Mouse (Mus musculus) hindbrain, postnatal 0 days (tissue): ENCODE measurements around the gene Gm20521. TPM values are rescaled to one million over a fixed set of nuclear protein-coding genes. Genes with fewer than 3 reads are reported as not detected.

ENCODE experiments used
- ATAC-seq: fragments of 200-750 bp; cut with Nextera tagmentation; 2 replicates; pipeline ENCODE4 v1.8.0; 2017; ENCODE audit warnings: mild to moderate bottlenecking, moderate TSS enrichment, moderate library complexity
- DNase-seq: peaks from one replicate; pipeline ENCODE4 v3.0.0-alpha.2; 2015; ENCODE audit warnings: low spot score
- H3K27ac ChIP-seq: fragments of 300-500 bp; sonication (generic); 2 replicates; pipeline ENCODE4 v1.5.1; 2014; ENCODE audit warnings: mild to moderate bottlenecking
- H3K27me3 ChIP-seq: fragments of 300-500 bp; sonication (generic); 2 replicates; pipeline ENCODE4 v1.6.1; 2014; ENCODE audit warnings: low read length, mixed read lengths; ENCODE audit not compliant: insufficient read depth
- H3K36me3 ChIP-seq: fragments of 300-500 bp; sonication (generic); 2 replicates; pipeline ENCODE4 v1.6.1; 2014; ENCODE audit warnings: low read length, mixed read lengths; ENCODE audit not compliant: insufficient read depth
- H3K4me1 ChIP-seq: fragments of 300-500 bp; sonication (generic); 2 replicates; pipeline ENCODE4 v1.6.1; 2014; ENCODE audit warnings: antibody characterized with exemption, low read length, mixed read lengths; ENCODE audit not compliant: insufficient read depth
- H3K4me2 ChIP-seq: fragments of 300-500 bp; sonication (generic); 2 replicates; pipeline ENCODE4 v1.6.1; 2014; ENCODE audit warnings: low read depth, mild to moderate bottlenecking, low read length, moderate library complexity, mixed read lengths
- H3K4me3 ChIP-seq: fragments of 300-500 bp; sonication (generic); 2 replicates; pipeline ENCODE4 v1.5.1; 2014; ENCODE audit warnings: low read length
- H3K9ac ChIP-seq: fragments of 300-500 bp; sonication (generic); replicated peaks from 2 replicates; pipeline ENCODE4 v1.6.1; 2014; ENCODE audit warnings: mild to moderate bottlenecking, low read length, moderate library complexity, mixed read lengths
- H3K9me3 ChIP-seq: fragments of 300-500 bp; sonication (generic); 2 replicates; pipeline ENCODE4 v1.6.1; 2016; ENCODE audit warnings: low read length, mixed read lengths
- CTCF ChIP-seq: IDR thresholded peaks from 2 replicates; pipeline ENCODE4 v1.5.1; 2016; ENCODE audit warnings: antibody characterized with exemption, control low read depth, low read depth
- WGBS: fragments of 180-500 bp; shearing (Covaris S2); extraction: QIAGEN DNeasy Blood & Tissue Kit; methylation state at CpG from one replicate; pipeline ENCODE4 v1.1.7; 2014; 5-methylcytosine and 5-hydroxymethylcytosine counted together
- polyA plus RNA-seq: library from polyadenylated mRNA; unstranded; fragments of >200 nt; fragmentation: Nextera tagmentation; extraction: Ambion mirVana; gene quantifications from 2 replicates; pipeline ENCODE4 v1.2.1, GENCODE M21; 2015
- total RNA-seq: library from RNA; depleted of rRNA; stranded (reverse); fragments of >200 nt; gene quantifications from 2 replicates; pipeline ENCODE4 v1.2.3, GENCODE M21; 2014

Gm20521 gene
- total and polyA plus RNA-seq, 2 experiments from 2014 or later = 1.3 to 3.0 TPM

- ATAC-seq = peak; percentile 66
- Histone ChIP-seq H3K27me3 (no peaks in the 10 kb centered on the region), H3K27ac (peak overlapping the region; percentile 95), H3K4me2 (peak overlapping the region; percentile 98), H3K9ac (peak overlapping the region; percentile 78), H3K9me3 (no peaks in the 10 kb centered on the region), H3K4me3 (peak overlapping the region; percentile 53), H3K4me1 (peaks cover 17% of the 10 kb centered on the region; the same call in 1 of the 2 replicates), H3K36me3 (0 out of 2 replicates have a peak, but pooled peaks cover 4% of the 10 kb centered on the region)
- peak; percentile 73 for DNase-seq
- 19% methylated on average over 7 of the region's 7 CpGs for WGBS
- TF ChIP-seq CTCF = no peak
These were observed 41.6 kb downstream of the Gm20521 start for GRCm38 (mm10) chr14:54924641-54925348.

GRCm38 (mm10) chr14:54925349-54926342 is 42.4 kb downstream of the Gm20521 start, which contains the start of gene Efs:
Gene Efs, minus strand, starts transcription at chr14:54926126.
- H3K4me1 ChIP-seq = peaks cover 22% of the 10 kb centered on the region; the same call in 1 of the 2 replicates
- H3K9ac ChIP-seq = peak within 1 kb of the TSS; percentile 78
- H3K4me3 ChIP-seq = peak within 1 kb of the TSS; percentile 53
- ATAC-seq = peak; percentile 67
- peak within 1 kb of the TSS; percentile 98 for H3K4me2 ChIP-seq
- H3K9me3 ChIP-seq = no peaks in the 10 kb centered on the region
- peak; percentile 77 for DNase-seq
- no peaks in the 10 kb centered on the region for H3K27me3 ChIP-seq
- peak within 1 kb of the TSS; percentile 95 for H3K27ac ChIP-seq
- no peak for TF ChIP-seq CTCF
- H3K36me3 ChIP-seq = no peaks in the 10 kb centered on the region
- WGBS = 3% methylated on average over 43 of the region's 57 CpGs

GRCm38 (mm10) chr14:54926401-54927158 is 43.3 kb downstream of the Gm20521 start:
- WGBS = under 1% methylated on average over 41 of the region's 58 CpGs
- no peak for TF ChIP-seq CTCF
- Histone ChIP-seq H3K27me3 (no peaks in the 10 kb centered on the region), H3K27ac (peak overlapping the region; percentile 95), H3K4me2 (peak overlapping the region; percentile 98), H3K9ac (peak overlapping the region; percentile 78), H3K4me1 (peaks cover 22% of the 10 kb centered on the region; the same call in 1 of the 2 replicates), H3K4me3 (peak overlapping the region; percentile 53), H3K9me3 (no peaks in the 10 kb centered on the region), H3K36me3 (no peaks in the 10 kb centered on the region)
- ATAC-seq (peak; percentile 81), DNase-seq (peak; percentile 79)

GRCm38 (mm10) chr14:54927296-54927695 is 44.1 kb downstream of the Gm20521 start:
- no peak for TF ChIP-seq CTCF
- H3K27me3 ChIP-seq = no peaks in the 10 kb centered on the region
- 27% methylated on average over 7 of the region's 7 CpGs for WGBS
- peak overlapping the region; percentile 78; the same call in 1 of the 2 replicates for H3K9ac ChIP-seq
- peaks cover 22% of the 10 kb centered on the region; the same call in 1 of the 2 replicates for H3K4me1 ChIP-seq
- H3K9me3 ChIP-seq = no peaks in the 10 kb centered on the region
- H3K4me3 ChIP-seq = no peak overlapping the region
- peak overlapping the region; percentile 95 for H3K27ac ChIP-seq
- H3K4me2 ChIP-seq = peak overlapping the region; percentile 98
- no peak for ATAC-seq
- no peaks in the 10 kb centered on the region for H3K36me3 ChIP-seq
- no peak for DNase-seq

GRCm38 (mm10) chr14:54929801-54930200 is 46.6 kb downstream of the Gm20521 start:
- Histone ChIP-seq H3K27me3 (no peaks in the 10 kb centered on the region), H3K4me3 (no peak overlapping the region), H3K4me2 (no peak overlapping the region), H3K4me1 (peaks cover 27% of the 10 kb centered on the region; the same call in 1 of the 2 replicates), H3K9ac (no peak overlapping the region), H3K27ac (no peak overlapping the region), H3K36me3 (no peaks in the 10 kb centered on the region), H3K9me3 (no peaks in the 10 kb centered on the region)
- DNase-seq (no peak), ATAC-seq (no peak)
- WGBS = 65% methylated on average over 5 of the region's 5 CpGs
- no peak for TF ChIP-seq CTCF

- ATAC-seq = no peak
- Histone ChIP-seq H3K9ac (no peak overlapping the region), H3K4me1 (peaks cover 26% of the 10 kb centered on the region; the same call in 1 of the 2 replicates), H3K9me3 (no peaks in the 10 kb centered on the region), H3K4me2 (no peak overlapping the region), H3K27me3 (no peaks in the 10 kb centered on the region), H3K27ac (no peak overlapping the region), H3K36me3 (no peaks in the 10 kb centered on the region), H3K4me3 (no peak overlapping the region)
- 10% methylated on average over 2 of the region's 2 CpGs for WGBS
- TF ChIP-seq CTCF = no peak
- DNase-seq = peak; percentile 55
These were observed 47.2 kb downstream of the Gm20521 start for GRCm38 (mm10) chr14:54930431-54930830.
